Mouse (Mus musculus) thymus, adult 2 months (tissue): ENCODE data around the gene Slc24a3.

Experiments used
- CTCF ChIP-seq: fragments of 200-500 bp; IDR thresholded peaks from 2 replicates; pipeline ENCODE4 v1.5.1; 2012; ENCODE audit warnings: mild to moderate bottlenecking, control low read depth, low read length, moderate library complexity, borderline replicate concordance; ENCODE audit not compliant: control insufficient read depth, poor library complexity, insufficient read depth; ENCODE audit errors: extremely low read depth
- POLR2A ChIP-seq: fragments of 200-500 bp; IDR thresholded peaks from 2 replicates; pipeline ENCODE4 v1.6.1; 2012; ENCODE audit warnings: mild to moderate bottlenecking, low read length, control low read depth, moderate library complexity; ENCODE audit not compliant: control insufficient read depth, poor library complexity, insufficient read depth; ENCODE audit errors: extremely low read depth

GRCm38 (mm10) chr2:145188828-145189227 is 21.3 kb downstream of the Slc24a3 start:
- TF ChIP-seq CTCF (no peak), POLR2A (no peak)
